Mouse (Mus musculus) testis, postnatal 10 days (tissue): ENCODE results near the gene Mettl8.

Source experiments
- DNase-seq: peaks from one replicate; pipeline ENCODE4 v3.0.0; 2021; ENCODE audit warnings: low spot score

The Mettl8 gene

GRCm38 (mm10) chr2:71055300-71056114 lies at the start of gene Mettl8, which contains the start of gene Dcaf17:
TSS of gene Mettl8 (minus strand) at chr2:71055583.
TSS of gene Dcaf17 (plus strand) at chr2:71055328.
- DNase-seq, result peak; percentile 94

GRCm38 (mm10) chr2:71104696-71105095 lies 49.3 kb upstream of the Mettl8 start:
- DNase-seq, result no peak

GRCm38 (mm10) chr2:71103292-71103680 lies 47.9 kb upstream of the Mettl8 start:
- DNase-seq, result no peak

- no peak for DNase-seq
These were observed 47.4 kb upstream of the Mettl8 start for GRCm38 (mm10) chr2:71102621-71103291.

- no peak for DNase-seq
These were observed 40.8 kb upstream of the Mettl8 start for GRCm38 (mm10) chr2:71096170-71096569.

- DNase-seq, result no peak
These were observed 35.5 kb upstream of the Mettl8 start for GRCm38 (mm10) chr2:71090660-71091445.

GRCm38 (mm10) chr2:71089766-71090165 lies 34.4 kb upstream of the Mettl8 start:
- DNase-seq, result no peak

- DNase-seq, result no peak
These were observed 28.2 kb upstream of the Mettl8 start for GRCm38 (mm10) chr2:71083454-71084193.

GRCm38 (mm10) chr2:71082416-71082815 lies 27.0 kb upstream of the Mettl8 start:
- DNase-seq, result no peak

GRCm38 (mm10) chr2:71073828-71074227 lies 18.4 kb upstream of the Mettl8 start:
- no peak for DNase-seq

- no peak for DNase-seq
These were observed 17.9 kb upstream of the Mettl8 start for GRCm38 (mm10) chr2:71073330-71073729.

GRCm38 (mm10) chr2:71071601-71072000 lies 16.2 kb upstream of the Mettl8 start:
- DNase-seq, result no peak

GRCm38 (mm10) chr2:71056115-71056835 lies 892 bp upstream of the Mettl8 start:
- no peak for DNase-seq

GRCm38 (mm10) chr2:71054716-71055115 lies 667 bp downstream of the Mettl8 start:
- no peak for DNase-seq

- DNase-seq, result no peak
These were observed 4.9 kb downstream of the Mettl8 start for GRCm38 (mm10) chr2:71050511-71050910.

GRCm38 (mm10) chr2:71048896-71049295 lies 6.5 kb downstream of the Mettl8 start:
- DNase-seq, result no peak

- no peak for DNase-seq
These were observed 8.5 kb downstream of the Mettl8 start for GRCm38 (mm10) chr2:71046751-71047320.

GRCm38 (mm10) chr2:71046151-71046550 lies 9.2 kb downstream of the Mettl8 start:
- DNase-seq, result no peak

- peak; percentile 90 for DNase-seq
These were observed 15.8 kb downstream of the Mettl8 start for GRCm38 (mm10) chr2:71039522-71040121.

GRCm38 (mm10) chr2:71037447-71037846 lies 17.9 kb downstream of the Mettl8 start:
- DNase-seq, result no peak
